Mouse (Mus musculus) granulocyte monocyte progenitor cell, adult 5-6 weeks (primary cell): ENCODE data around the gene Smtnl1. TPM values are rescaled to one million over a fixed set of nuclear protein-coding genes. Genes with fewer than 3 reads are reported as not detected.
A peak's percentile ranks its signal among the peaks of the same experiment; 100 is the strongest.

ENCODE experiments used
- ATAC-seq: replicated peaks from 2 replicates; pipeline ENCODE4 v1.8.0; 2016; ENCODE audit warnings: mild to moderate bottlenecking, moderate TSS enrichment, inconsistent platforms; ENCODE audit not compliant: poor library complexity, severe bottlenecking
- total RNA-seq, 2 experiments: library from RNA; stranded (forward) in 1 of 2; stranded (reverse) in 1 of 2; fragments of 200-712, 200-1000 nt in 1 of 2; fragments of >200 nt in 1 of 2; fragmentation: Nextera tagmentation in 1 of 2; gene quantifications; 2 replicates each; pipeline ENCODE4 v1.2.3; 2014 to 2017

The Smtnl1 gene
- total RNA-seq (2014; fragmentation: Nextera tagmentation) (not detected in 2 replicates), total RNA-seq (2017) (not detected in 2 replicates)

DNA sequence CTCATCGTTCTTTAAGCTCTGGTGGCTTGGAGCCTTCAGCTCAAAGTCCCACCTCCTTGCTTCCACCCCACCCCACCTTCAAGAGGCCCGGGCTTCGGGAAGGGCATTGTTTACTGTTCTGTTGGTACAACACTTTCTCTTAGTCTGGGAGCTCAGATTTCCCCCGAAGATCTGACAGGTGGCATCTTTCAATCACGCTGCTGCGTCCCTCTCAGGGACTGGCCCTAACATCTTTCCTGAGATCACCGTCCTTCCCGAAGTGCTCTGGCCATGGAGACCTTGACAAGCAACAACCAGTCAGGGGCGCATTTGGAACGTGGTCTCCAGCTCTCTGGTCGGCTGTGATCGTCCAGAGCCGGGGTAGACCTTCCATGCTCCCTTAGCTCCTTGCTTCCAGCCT lies at the start of gene Smtnl1:
TSS of gene Smtnl1 (minus strand) at position 101 of the 400 bp plus-strand sequence.
- ATAC-seq: no peak

DNA sequence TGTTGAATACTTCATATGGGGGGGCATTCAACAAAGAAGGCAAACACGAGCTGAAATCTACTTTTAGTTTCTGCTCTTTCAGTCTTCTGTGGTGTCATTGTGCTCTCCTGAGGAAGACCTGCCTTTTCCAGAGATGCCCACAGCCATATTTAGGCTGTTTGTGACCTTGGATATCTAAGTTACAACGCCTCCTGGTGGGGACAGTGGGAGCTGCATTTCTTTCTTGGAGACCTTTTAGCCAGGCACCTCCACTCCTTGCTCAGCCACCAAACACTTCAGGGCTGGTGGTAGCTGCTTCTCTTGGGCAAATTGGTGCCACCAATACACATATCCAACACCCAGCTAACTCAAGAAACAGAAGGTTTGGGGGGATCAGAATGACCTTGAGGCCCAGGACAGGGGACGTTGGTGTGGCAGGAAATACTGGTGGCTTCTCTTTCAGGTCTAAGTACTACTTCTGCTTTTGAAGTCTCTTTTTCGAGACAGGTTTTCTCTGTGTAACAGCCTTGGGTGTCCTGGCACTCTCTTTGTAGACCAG lies 48.2 kb upstream of the Smtnl1 start:
- ATAC-seq: peak; percentile 32

DNA sequence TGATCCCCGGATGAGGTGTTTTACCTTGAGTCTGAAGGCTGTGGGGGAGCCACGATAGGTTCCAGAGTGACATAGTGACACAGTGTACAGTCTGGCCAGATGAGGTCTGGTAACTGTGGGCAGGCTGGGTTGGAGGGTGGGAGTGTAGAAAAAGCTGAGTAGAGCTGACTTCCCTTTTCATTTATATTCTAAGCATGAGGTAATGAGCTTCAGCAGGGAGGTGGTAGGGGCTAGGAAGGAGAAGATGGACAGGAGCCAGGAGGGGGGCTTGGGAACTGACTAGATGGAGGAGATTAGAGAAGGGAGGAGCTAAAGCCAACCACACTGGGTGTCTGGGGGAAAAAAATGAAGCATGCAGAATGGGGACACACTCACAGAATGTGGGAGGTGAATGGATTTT lies 46.5 kb upstream of the Smtnl1 start:
- ATAC-seq: peak; percentile 51

DNA sequence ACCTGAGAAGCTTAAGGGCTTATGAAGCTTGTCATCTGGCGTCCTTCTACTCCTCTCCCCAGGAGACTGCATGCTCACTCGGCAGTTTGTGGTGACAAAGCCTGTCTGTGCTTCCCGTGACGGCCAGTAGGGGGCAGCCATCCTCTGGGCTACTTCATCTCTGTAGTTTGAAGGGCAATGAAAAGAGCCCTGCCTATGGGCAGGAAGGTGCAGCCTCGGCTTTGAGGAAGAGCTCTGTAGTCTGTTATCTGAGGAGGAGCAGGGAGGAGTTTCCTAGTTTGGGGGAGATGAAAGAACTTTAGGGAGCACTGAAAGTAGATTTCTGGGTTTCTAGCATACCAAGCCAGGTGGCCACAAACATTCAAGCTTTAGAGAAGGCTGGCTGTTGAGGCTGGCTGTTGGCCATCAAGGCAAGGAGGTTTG lies 46.1 kb upstream of the Smtnl1 start:
- ATAC-seq: peak; percentile 52

DNA sequence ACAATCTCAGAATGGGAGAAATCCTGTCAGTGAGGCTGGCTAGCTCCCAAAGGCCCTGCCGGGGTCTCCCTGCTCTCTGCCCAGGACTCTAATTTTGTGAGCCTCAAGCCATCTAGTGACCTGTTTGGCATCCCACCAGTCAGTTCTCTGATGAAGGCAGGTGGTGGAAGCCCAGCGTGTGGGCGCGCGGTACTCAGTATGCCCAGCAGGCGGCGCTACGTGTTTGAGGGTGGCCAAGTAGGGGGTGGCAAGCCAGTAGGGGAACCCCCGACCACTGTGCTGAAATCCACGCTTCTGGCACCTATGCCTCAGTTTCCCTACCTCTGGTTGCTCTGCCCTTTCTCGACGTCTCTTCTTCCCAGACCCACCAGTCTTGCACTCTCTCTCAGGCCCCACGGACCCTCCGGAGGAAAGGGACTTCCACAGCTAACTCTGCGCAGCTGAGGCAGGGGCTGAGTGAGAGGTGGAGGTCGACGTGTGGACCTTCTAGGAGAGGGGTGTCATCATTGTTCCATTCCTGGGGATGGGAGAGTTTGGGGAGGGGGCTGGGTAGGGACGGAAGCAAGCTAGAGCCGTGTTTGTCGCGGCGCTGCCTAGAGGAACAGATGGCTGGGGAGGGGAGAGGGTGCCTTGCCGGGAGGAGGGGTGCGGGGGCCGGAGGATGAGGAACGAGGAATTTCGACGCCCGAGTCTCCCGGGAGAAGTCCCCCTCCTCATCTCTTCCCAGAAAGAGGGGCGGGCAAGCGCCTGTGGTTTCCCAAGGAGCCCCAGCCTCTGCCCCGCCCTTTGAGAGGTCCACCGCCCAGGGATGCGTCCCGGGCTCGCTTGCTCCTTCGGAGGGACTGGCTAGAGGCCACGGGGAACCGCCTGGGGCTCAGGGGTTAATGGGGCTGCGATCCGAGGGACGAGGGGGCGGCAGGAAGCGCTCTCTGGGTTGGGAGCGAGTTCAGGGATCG lies 43.4 kb upstream of the Smtnl1 start:
- peak; percentile 33 for ATAC-seq

DNA sequence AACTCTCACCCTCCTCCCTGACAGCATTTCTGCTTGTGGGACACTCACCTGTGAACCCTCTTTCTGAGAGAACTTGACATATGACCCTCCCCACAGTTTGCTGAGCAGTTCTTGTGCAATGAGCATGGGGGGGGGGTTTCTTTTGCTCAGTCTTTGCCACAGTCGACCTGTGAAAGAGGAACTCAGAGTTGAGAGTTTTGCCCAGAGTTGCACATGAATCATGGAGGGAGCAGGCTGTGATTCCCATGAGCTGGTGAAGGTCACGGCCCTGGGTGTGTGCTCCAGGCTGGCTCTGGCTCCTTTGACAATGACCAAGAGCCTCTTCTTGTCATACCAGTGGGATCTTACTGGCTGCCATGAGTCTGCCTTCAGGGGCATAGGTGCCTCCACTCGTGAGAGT lies 39.8 kb upstream of the Smtnl1 start:
- peak; percentile 75 for ATAC-seq

DNA sequence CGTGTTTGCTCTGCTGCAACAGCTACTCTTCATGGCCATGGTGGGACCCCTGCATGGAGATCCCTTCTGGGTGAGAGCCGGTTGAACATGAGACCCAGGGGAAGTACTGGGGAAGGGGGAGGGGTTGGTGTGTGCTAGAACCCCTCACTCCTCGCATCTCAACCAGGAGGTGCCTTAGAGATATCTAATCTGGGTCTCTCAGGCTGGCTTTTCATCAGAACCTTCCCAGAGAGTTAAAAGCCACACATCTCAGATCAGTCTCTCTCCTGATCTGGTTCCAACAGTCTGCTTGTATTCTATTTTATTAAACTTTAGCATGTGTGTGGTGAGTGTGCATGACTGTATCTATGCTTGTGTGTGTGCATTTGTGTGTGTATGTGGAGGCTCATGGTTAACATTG lies 39.0 kb upstream of the Smtnl1 start:
- ATAC-seq: no peak

DNA sequence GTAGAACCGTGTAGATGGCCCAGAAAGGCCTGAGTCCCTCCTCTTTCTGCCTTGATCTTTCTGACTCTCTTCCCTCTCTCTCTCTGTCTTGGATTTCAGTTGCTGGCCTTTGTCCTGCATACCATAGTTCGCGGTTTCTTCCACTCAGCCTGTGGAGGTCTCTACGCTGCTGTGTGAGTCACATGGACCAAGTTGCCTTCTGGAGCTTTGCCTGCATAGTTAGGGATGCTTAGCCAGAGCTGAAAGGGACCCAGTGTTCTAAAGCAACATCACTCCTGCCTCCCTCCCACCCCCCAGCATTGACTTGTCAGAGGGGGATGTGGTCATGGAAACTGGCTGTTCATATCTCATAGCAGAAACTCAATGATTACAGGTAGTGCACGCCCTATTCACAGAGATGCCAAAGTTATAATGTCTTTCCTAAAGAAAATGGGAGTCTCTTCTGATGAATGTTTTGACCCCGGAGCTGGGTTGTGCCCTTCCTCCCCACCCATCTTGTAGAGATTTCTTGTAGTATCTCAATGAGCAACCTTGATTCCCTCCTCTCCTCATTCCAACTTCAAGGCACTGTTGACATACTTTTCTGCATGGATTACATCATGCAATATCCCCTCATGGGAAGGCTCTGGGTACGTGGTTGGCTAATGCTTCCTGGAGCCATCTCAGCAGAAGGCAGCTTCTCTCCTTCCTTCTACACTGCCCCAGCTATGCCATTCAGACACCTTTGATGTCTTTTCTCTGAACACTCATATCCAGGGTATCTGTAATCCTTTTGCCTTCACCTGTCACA lies 37.7 kb upstream of the Smtnl1 start:
- ATAC-seq: no peak

DNA sequence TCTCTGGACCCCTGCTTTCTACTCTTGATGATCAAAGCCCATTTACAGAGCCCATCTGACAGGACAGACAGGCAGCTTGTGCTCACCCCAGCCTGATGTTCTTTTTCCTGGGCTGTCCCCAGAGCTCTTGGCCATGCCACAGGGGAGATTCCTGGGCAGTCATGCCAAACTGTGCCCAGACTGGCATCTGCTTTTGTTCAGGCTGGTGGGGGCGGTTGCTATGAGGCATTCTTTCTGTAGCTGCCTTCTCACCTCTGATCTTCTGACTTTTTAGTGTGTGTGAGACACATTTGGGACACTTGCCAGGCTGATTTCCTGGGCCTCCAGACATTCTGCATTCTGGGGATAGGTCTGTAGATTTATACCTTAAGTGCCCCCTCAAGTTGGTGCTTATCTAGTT lies 36.1 kb upstream of the Smtnl1 start:
- ATAC-seq: no peak

DNA sequence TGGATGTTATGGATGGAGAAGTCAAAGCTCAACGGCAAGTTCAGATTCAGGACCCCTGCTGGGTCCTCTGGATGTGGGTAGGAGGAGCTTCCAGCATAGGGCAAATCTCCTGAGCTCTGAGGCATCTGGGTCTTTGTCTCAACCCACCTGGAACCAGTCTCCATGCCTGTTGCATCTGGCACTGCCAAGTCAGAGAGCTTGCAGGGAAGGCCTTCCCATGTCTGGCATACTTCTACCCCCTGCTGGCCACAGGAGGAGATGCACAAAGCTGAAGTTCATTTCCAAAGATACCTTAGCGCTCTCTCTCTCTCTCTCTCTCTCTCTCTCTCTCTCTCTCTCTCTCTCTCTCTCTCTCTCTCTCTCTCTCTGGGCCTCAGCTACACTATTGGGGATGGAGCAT lies 33.3 kb upstream of the Smtnl1 start:
- ATAC-seq: peak; percentile 83

DNA sequence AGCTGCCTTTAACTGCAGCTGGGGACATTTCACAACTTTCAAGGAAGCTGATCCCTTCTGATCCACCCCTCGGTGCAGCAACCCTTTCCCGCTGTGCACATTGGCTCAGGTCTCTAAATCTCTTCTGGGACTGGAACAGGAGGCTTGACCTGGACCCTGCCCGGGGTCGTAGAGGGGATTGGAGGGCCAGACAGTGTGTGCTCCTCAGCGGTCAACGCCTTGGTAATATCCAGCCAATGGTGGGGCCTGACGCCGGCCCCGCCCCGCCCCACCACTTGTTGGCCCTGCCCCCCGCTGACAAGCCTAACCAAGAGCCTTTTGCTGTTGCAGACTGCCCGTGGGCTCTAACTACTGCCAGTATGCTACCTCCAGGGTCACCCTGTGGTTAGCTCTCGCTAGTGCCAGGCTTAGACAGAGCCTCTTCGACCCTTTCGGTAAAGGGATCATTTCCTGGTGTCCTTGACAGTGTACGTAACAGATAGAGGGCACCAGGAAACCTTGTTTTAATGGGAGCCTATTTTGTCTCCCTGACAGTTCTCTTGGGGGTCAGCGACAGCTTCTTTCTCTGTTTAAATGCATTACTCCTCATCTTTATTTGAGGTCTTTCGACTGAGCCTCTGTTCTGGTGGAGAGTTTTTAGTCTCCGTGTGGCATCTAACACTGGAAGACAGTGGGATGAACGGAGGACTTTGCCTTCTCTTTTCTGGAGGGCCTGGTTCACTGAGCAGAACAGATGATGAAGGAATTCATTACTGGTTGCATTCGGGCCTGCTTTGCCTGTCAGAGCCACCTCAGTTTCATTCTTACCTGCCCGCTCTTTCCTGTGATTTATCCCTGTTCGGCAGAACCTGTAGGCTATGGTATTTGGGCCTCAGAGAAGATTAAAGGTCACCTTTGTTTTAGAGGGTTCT lies 28.9 kb upstream of the Smtnl1 start:
- ATAC-seq: no peak

DNA sequence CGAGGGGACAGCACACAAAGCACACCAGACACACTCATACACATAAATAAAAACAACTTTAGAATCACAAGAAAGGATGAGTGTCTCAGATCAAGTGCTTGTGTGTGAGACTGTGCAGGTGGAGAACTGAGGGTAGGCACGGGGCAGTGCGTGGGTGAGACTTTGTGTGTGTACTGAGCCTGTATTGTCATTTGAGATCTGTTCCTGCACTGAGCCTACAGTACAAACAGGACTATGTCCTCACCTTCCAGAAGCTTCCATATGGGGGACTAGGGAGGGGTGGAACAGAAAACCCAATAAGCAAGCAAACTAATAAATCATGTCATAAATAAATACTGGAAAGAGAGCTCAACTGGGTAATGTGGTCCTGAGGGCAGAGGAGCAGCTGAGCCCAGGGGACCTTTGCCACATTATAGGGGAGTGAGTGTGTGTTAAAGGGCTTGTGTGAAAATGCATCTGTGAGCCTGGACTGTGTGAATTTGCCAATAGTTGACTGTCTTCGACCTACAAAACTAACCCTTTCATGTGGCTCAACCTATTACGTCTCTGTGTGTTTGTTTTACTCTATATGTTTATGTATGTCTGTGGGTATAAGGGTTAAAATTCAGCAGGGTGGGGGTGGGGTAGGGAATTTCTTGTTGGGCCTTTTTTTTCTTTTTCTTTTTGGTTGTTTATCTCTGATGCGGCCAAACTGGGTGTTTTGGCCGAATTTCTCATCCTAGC lies 28.1 kb upstream of the Smtnl1 start:
- ATAC-seq: no peak

DNA sequence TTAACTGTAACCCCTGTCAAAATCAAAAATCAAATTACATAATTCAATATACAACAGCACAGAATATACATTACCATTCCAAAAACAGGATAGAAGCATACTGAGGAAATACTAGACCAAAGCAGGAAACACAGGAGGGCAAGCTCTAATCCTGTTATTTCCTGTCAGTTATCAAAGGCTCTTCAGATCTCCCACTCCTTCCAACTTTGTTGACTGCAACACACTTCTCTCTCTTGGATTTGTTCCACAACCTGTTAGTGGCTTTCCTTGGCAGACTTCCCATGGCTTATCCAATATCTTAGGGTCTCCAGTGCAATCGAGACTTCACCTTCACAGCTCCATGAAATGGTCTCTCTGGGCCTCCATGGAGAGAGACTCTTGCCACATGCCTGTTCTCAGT lies 22.8 kb upstream of the Smtnl1 start:
- ATAC-seq: no peak

DNA sequence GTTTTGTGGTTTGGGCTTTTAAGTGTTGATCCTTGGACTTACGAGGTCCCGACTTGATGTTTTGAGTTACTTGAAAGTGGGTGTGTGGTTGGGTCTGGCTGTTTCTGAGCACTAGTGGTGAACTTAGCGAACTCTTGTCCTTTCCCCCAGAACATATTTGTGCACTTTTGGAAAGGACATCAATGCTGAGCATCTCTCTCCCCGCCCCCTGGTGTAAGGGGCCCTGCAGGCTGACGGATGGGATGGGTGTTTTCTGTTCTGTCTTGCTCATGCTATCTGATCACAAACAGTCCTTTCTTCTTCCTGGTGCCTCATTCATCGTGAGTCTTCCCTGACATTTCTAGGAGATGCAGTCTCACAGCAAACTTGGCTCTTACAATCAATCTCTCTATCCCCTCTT lies 21.2 kb upstream of the Smtnl1 start:
- no peak for ATAC-seq

DNA sequence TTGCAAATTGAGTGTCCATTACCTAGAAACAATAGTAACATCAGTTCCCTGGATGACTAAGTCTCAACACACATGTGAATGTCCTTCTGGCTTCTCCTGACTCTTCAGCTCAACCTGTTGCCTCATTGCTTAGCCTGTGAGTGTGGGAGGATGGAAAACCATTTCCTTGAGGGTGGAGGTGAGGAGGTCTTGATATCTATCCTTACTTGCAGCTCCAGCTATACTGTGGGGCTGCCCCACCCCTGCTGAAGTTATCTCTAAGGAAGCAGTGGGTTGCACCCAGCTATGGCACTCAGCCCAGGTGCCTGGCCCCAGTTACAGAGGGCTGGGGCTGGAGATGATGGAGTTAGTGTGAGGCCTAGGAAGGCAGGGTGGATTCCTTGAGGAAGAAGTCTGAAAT lies 19.5 kb upstream of the Smtnl1 start:
- ATAC-seq: no peak

DNA sequence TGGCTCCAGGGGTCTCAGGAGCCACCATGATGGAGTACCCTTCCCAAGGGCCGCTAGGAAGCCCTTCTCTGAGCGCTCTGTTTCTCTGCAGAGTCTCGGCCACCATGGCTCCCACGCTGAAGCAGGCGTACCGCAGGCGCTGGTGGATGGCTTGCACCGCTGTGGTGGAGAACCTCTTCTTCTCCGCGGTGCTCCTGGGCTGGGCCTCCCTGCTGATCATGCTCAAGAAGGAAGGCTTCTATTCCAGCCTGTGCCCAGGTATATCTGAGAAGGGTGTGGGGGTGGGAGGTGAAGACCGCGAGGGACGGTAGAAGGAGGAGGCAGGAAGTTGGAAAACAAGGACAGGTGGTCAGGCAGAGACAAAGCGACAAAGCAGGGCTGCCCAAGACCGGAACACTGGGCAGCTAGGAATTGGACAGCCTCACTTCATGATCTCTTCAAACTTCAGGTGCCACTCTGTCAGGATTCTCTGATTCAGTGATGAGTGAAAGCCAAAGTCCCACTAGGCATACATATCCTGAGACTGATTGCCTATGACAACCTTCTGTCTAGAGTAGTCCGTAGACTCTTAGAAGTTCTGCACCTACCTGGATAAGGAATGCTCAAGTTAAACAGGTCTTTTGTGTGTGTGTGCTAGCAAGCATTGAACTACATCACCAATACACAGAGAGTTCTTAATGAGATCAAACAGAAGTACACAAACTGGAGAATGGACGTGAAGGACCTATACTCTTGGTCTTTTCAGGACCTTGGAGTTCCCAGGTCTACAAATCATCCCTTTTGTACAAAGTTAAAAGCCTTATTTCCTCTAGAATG lies 18.5 kb upstream of the Smtnl1 start:
- ATAC-seq: peak; percentile 26

DNA sequence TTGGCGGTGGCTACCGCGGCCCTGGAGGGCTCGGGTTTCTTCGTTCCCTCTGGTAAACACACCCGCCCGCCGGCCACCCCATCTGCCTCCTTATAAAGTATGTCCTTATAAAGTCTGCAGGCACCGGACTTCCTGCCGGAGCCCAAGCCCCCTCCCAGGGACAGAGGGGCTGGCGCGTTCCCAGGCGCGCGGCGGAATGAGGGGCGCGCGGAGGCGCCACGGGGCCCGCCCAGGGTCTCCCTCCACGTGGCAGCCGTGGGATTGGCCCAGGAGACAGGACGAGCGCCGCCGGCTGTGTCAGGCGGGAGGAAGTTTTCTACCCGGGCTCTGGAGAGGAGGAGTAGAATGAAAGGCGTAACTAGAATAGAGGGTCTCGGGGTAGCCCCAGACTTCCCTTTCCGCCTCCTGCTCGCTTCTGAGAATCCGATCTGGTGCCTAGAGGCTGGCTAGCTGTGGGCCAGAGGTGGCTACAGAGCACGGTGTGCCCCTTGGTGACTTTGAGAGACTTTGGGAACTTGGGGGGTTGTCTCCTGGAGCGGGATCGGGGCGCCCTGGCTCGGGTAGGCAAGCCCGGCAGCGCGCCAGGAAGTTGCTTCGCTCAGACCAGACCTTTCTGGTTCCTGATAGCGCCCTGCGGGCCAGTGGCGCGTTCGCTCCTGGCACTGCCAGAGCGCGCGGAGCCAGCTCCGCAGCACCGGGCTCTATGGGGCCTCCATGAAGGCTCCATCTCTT lies 17.7 kb upstream of the Smtnl1 start:
- ATAC-seq: peak; percentile 83
